Mouse (Mus musculus) liver, adult 2 months (tissue): Measurements from ENCODE around the gene Nedd8.

Experiments used
- CTCF ChIP-seq: fragments of 200-500 bp; IDR thresholded peaks from 2 replicates; pipeline ENCODE4 v1.5.1; 2011; ENCODE audit warnings: low read depth, low read length, control low read depth
- POLR2A ChIP-seq: fragments of 200-500 bp; IDR thresholded peaks from 2 replicates; pipeline ENCODE4 v1.6.1; 2011; ENCODE audit warnings: low read length, control low read depth; ENCODE audit not compliant: insufficient read depth; ENCODE audit errors: extremely low read depth

DNA sequence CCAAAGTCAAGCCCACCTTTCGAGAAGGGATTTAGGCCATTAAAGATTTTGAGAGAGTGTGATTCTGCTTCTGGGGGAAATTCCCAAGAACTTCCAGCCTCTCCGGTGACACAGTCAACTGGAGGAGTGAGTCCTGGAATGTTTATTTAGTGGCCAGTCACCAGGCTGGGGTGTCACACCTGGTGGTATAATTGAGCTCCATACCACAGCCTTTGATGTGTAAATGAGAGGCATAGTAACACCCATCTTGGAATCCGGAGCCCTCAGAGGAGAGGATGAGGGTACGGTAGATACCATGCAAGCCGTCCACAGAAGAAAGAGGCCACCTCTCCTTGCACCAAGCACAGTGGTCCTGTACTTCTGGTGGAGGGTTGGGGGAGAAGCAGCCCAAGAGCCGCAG, 30.8 kb upstream of the Nedd8 start:
- no peak for TF ChIP-seq POLR2A
- no peak for TF ChIP-seq CTCF
